Mouse (Mus musculus) MEL-GATA-1-ER (cell line): ENCODE data around the gene Enc1.

Experiments used
- DNase-seq: peaks from one replicate; pipeline ENCODE4 v3.0.0-alpha.2; 2012; ENCODE audit warnings: low read depth; ENCODE audit errors: extremely low read depth

The Enc1 gene

DNA sequence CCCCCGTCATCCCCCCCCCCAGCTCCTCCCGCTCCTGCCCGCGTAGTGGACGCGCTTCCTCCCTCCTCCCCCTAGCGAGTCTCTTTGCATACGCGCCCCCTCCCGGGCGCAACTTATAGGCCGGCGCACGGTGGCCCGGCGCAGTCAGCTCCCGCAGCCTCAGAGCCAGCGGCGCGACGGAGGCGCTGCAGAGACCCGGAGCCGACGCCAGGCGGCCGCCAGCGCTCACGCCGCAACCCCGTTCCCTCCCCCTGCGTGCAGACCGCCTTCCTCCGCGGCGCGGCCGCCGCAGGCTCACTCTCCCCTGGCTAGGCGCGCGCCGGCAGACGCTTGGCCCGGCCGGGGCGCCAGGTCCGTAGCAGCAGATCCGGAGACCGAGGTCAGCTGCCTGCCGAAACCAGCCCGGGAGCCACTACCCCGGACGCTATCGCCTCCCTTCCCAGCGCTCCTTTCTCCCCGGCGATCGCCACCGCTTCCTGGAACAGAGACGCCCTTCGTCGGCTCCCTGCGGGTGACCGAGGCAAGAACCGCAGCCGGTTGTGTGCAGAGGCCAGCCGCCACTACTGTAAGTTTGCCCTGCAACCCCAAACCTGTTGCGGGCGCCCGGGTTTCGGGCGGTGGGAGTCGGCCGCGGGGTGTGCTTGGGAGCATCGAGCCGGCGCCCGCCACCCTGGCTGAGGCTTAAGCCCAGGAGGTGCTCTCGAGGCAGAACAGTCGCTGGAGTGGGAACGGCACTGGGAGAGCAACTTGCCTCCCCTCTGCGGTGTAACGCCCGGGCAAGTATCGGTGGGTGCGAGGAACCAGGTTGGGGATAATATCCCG, at the start of gene Enc1:
Gene Enc1, plus strand, starts transcription at position 141 of the 822 bp plus-strand sequence.
- DNase-seq: no peak

DNA sequence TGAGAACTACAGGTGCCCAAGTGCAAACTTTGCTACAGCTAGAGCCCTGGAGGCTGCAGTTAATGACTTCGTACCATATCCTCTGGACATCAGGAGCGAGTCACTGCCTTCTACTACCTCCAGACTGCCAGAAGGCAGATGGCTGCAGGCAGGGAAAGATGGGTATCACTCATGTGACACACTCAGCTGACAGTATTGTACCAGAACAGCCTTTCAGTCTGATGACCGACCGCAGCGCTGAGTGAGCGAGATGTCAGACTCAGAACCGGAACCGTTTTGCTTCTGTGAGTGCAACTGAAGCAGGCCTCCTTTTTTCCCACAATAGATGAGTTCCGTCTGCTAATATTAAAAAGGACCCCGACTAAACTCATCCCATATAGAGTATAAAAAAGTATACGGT, 48.3 kb upstream of the Enc1 start:
- DNase-seq: no peak

- DNase-seq: no peak
These were observed 47.5 kb upstream of the Enc1 start for GRCm38 (mm10) chr13:97193420-97193819.

GRCm38 (mm10) chr13:97196186-97196924, 44.5 kb upstream of the Enc1 start:
- no peak for DNase-seq

DNA sequence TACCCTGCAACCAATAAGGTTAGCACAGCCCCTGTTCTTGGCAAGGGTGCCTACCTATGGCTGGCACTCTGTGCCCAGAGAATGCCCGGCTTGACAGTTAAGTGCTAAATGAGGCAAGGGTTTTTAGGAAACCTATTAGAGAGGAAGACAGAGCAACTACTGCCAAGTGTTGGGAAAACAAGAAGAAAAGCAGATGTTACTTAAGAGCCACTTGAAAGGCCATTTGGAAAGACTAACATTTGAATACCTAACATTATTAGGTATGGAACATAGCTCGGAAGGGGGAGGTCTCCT, 44.0 kb upstream of the Enc1 start:
- no peak for DNase-seq

GRCm38 (mm10) chr13:97197932-97198562, 42.9 kb upstream of the Enc1 start, which contains the start of gene Hexb:
Gene Hexb (minus strand): TSS chr13:97198357.
- DNase-seq: peak; percentile 80

DNA sequence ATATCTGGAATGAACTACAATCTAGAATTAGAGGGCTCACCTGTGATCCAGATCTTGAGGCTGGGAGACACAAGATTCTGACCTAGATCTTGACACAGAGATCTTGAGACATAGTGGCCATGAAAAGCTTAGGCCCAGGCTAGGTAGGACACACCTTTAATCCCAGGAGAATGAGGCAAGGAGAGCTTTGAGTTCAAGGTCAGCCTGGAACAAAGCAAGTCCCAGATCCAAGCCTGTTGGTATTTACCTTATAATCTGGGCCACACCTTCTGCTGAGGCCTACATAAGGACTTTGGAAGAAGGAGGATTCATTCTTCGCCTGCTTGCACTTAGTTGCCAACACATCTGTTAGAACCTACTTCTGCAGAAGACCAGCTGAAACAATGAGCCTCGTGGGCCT, 41.8 kb upstream of the Enc1 start:
- no peak for DNase-seq

GRCm38 (mm10) chr13:97201076-97201475, 39.8 kb upstream of the Enc1 start:
- no peak for DNase-seq

DNA sequence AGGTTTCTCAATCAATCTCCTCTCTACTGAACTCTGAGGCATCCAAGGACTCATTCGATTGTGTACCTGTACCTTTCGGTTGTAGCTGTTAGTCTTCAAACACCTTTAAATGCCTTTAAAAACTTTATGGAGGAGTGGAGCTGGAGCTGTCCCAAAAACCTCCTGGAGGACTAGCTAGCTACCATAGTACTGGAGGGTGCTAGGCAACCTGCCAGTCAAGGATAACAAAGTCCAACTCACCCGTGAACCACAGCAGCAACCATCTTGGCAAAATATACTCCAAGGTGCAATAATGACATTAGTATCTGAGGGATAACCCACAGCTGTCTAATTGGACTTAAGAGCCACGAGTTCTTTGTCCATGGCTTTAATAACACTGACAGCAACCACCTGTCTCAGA, 39.0 kb upstream of the Enc1 start:
- no peak for DNase-seq

- peak; percentile 85 for DNase-seq
These were observed 35.7 kb upstream of the Enc1 start for GRCm38 (mm10) chr13:97205052-97205701.

GRCm38 (mm10) chr13:97206046-97206445, 34.9 kb upstream of the Enc1 start:
- no peak for DNase-seq

- DNase-seq: no peak
These were observed 33.3 kb upstream of the Enc1 start for GRCm38 (mm10) chr13:97207472-97208111.

- peak; percentile 63 for DNase-seq
These were observed 32.8 kb upstream of the Enc1 start for GRCm38 (mm10) chr13:97208112-97208478.

- DNase-seq: no peak
These were observed 32.4 kb upstream of the Enc1 start for GRCm38 (mm10) chr13:97208500-97209010.

- no peak for DNase-seq
These were observed 26.2 kb upstream of the Enc1 start for GRCm38 (mm10) chr13:97214583-97215268.

DNA sequence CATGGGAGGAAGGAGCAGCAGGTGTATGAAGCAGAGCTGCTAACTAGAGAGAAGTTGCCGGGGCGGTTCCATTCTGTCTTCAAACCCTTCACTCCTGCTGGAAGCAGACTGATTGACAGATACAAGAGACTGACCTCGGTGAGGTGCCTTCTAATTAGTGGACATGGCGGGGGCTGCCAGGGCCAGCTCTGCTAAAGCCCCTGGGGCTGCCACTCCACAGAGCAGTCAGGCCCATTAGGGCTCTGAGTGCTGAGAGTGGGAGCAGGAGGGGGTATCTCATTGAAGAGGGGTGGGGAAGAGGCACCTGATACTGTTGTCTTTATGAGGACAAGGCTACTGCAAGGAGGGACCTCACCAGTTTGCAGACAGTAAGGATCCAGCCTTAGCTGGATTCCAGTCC, 25.3 kb upstream of the Enc1 start:
- DNase-seq: no peak

- DNase-seq: no peak
These were observed 24.7 kb upstream of the Enc1 start for GRCm38 (mm10) chr13:97216196-97216595.

DNA sequence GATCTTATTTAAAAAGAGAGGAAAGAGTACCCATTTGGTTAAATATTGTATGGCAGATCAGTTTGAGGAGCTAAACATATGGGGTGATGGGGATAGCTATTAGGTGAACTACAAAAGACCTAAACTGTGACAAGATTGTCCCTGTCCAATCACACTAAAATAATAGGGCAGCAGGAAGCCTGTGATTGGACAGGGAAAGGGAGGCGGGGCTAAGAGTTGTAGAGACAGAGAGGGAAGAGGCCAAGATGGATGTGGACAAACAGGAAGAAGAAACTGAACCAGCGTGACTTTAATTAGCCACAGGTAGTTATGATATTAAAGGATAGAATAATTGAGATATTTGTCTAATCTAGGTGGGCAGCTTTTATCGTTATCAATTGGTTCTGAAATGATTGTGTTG, 20.9 kb upstream of the Enc1 start:
- no peak for DNase-seq

DNA sequence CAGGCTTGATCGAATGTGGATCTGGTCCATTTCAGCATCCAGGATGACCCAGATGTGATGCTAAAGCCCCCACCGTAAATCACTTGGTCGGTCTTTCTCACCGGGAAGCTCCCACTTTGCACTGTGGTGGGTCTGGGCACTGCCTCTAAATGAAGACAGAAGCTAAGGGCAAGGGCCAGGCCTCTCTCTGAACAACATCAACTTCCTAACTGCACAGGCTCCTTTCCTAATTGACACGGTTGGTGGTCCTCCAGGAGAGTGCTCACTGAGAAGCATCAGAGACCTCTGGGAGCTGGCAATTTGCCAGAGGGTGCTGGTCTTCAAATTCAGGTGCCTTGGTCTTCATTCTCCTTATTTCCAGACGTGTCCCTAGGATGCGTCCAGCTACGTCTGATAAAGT, 17.0 kb upstream of the Enc1 start:
- no peak for DNase-seq

- no peak for DNase-seq
These were observed 16.4 kb upstream of the Enc1 start for GRCm38 (mm10) chr13:97224341-97224982.
